Mouse (Mus musculus) right cerebral cortex, postnatal 10 days (tissue): ENCODE data around the gene Btbd7.

Experiments used
- DNase-seq, 2 experiments: peaks; one replicate each; pipeline ENCODE4 v3.0.0; 2021; ENCODE audit warnings: low spot score in 2 of 2

Gene Btbd7

GRCm38 (mm10) chr12:102730798-102731619 is 147.3 kb downstream of the Btbd7 start:
- no peak for DNase-seq
